Mouse (Mus musculus) ovary, adult 18-20 months (tissue): ENCODE measurements around the gene Ptprj.
"Not testable (repeated sequence)": the region's sequence is repeated elsewhere in the genome, so short reads cannot be mapped to it uniquely, and the experiment has no call there.

Experiments used
- DNase-seq: peaks from one replicate; pipeline ENCODE4 v3.0.0; 2022; ENCODE audit warnings: low spot score, mixed read lengths

Ptprj gene

DNA sequence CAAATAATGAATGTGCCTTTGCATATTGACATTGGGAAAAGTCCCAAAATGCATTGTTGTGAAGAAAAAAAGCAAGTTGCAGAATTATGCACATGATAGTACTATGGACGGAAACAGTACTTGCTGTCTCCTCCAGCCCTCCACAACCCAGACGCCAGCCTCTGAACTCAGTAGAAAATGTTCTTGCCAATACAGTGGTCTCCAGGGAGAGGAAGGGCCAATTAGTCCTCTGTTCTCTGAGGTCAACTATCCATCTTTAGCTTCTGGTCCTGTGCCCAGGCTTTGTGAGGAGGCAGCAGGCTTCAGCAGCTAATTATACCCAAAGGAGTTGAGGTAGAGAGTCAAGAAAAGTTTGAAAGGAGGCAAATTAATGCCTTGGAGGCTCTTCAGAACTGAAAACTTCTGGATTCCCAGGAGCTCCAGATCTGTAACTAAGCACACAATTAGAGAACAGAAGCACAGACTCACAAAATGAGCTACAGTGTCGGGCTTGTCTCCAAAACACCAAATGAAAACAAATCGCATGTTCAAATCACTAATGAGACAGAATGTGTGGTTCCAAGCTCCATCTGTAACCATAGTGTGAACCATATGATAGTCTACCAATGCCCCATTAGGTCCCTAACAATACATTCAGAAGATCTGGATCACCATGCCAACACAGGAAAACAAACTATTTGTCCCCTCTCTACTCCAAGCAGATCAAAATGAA, 166.2 kb downstream of the Ptprj start:
- not testable (repeated sequence) for DNase-seq

DNA sequence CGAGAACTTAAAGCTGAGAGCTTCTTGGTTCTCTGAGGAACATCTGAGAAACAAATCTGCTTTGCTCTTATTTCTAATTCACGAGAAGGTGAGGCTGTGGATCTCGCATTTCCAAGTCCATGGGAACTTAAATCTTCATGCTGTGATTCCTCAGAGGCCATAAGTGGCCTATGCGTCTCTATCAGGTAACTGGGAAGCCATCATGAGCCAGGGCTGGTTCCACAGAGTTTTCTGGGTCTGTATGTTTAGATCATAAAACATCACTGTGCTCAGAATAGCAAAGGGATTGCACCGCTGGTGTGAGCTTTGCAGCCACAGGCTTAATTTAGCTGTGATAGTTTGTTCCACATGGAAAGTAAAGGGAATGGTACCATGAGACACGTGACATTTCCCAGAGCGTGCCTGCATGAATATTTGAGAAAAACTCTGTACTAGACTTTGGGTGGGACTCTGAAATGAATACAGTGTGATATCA, 181.8 kb downstream of the Ptprj start, which contains the start of gene Olfr1274-ps:
TSS of gene Olfr1274-ps (plus strand) at position 51 of the 475 bp plus-strand sequence.
- not testable (repeated sequence) for DNase-seq
